Mouse (Mus musculus): Measurements from ENCODE around the gene Ttc37.

DNA sequence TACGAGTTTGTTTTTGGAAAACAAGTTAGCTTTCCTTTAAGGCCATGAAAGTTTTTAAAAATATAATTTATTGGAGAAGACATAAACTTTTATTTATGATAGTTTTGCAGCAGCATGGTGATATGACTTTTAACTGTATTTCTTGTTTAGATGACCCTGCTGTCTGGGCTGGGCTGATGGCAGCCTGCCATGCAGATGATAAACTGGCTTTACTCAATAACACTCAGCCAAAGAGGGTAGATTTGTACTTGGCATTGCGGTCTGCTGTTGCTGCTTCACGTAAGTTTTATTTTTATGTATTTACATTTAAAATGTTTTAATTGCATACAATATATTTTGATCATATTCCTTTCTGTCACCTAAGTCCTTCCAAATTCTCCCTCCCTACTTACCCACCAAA is 58.6 kb downstream of the Ttc37 start:
- TF ChIP-seq POLR2A (IDR thresholded peaks at IDR 0.05; ENCODE audit: insufficient read depth, low read depth, low read length), result no peak
- TF ChIP-seq CTCF (IDR thresholded peaks at IDR 0.05; ENCODE audit: insufficient read depth, low read depth, low read length), result no peak
